Mouse (Mus musculus) adrenal gland, adult 18-20 months (tissue): ENCODE data around the gene Ncan. TPM values are rescaled to one million over a fixed set of nuclear protein-coding genes. Genes with fewer than 3 reads are reported as not detected.
A peak's percentile ranks its signal among the peaks of the same experiment; 100 is the strongest.

ENCODE experiments used
- DNase-seq, 2 experiments: peaks; one replicate each; pipeline ENCODE4 v3.0.0; 2021 to 2022; ENCODE audit warnings: low spot score in 2 of 2
- total RNA-seq, 2 experiments: library from RNA; stranded (reverse); gene quantifications; 1 replicate in 1 of 2; 2 replicates in 1 of 2; pipeline ENCODE4 v1.2.3; 2021

The Ncan gene
- total RNA-seq, 2 experiments from 2014 or later: 0.13 to 2.6 TPM

GRCm38 (mm10) chr8:70129309-70129952 is 8.8 kb upstream of the Ncan start:
- DNase-seq: no peak

- no peak for DNase-seq
Observed at GRCm38 (mm10) chr8:70128435-70128834, 7.8 kb upstream of the Ncan start.

- no peak for DNase-seq
Observed at GRCm38 (mm10) chr8:70124992-70125391, 4.3 kb upstream of the Ncan start.

- DNase-seq: no peak
Observed at GRCm38 (mm10) chr8:70122863-70123262, 2.2 kb upstream of the Ncan start.

- DNase-seq: no peak
Observed at GRCm38 (mm10) chr8:70118726-70119700, 1.7 kb downstream of the Ncan start.

GRCm38 (mm10) chr8:70117611-70118010 is 3.1 kb downstream of the Ncan start:
- no peak for DNase-seq

GRCm38 (mm10) chr8:70114892-70115291 is 5.8 kb downstream of the Ncan start:
- DNase-seq: no peak

GRCm38 (mm10) chr8:70114488-70114887 is 6.2 kb downstream of the Ncan start:
- no peak for DNase-seq

GRCm38 (mm10) chr8:70112401-70113016 is 8.2 kb downstream of the Ncan start:
- DNase-seq: no peak

GRCm38 (mm10) chr8:70111192-70111795 is 9.4 kb downstream of the Ncan start:
- DNase-seq: no peak

- no peak for DNase-seq
Observed at GRCm38 (mm10) chr8:70110451-70110850, 10.2 kb downstream of the Ncan start.

GRCm38 (mm10) chr8:70104922-70105321 is 15.8 kb downstream of the Ncan start:
- DNase-seq: no peak

GRCm38 (mm10) chr8:70104506-70104905 is 16.2 kb downstream of the Ncan start:
- no peak for DNase-seq

- DNase-seq: no peak
Observed at GRCm38 (mm10) chr8:70100241-70100640, 20.4 kb downstream of the Ncan start.

GRCm38 (mm10) chr8:70099276-70099675 is 21.4 kb downstream of the Ncan start:
- no peak for DNase-seq

GRCm38 (mm10) chr8:70092786-70093185 is 27.9 kb downstream of the Ncan start:
- no peak for DNase-seq

- no peak for DNase-seq
Observed at GRCm38 (mm10) chr8:70089296-70089960, 31.2 kb downstream of the Ncan start.

- DNase-seq: peak in 1 of 2 experiments; percentile 38
Observed at GRCm38 (mm10) chr8:70087836-70088650, 32.6 kb downstream of the Ncan start.

- no peak for DNase-seq
Observed at GRCm38 (mm10) chr8:70087237-70087636, 33.4 kb downstream of the Ncan start.

GRCm38 (mm10) chr8:70086151-70086550 is 34.5 kb downstream of the Ncan start:
- DNase-seq: no peak
